Mouse (Mus musculus) myocyte (in vitro differentiated cells): ENCODE results near the gene Zcchc14.

Source experiments
- CEBPB ChIP-seq: IDR thresholded peaks from 2 replicates; pipeline ENCODE4 v1.6.1; 2011; ENCODE audit warnings: mild to moderate bottlenecking, moderate library complexity; ENCODE audit not compliant: poor library complexity, insufficient read depth, severe bottlenecking
- E2F4 ChIP-seq: IDR thresholded peaks from one replicate; pipeline ENCODE4 v1.6.1; 2011; ENCODE audit warnings: mild to moderate bottlenecking, control low read depth, moderate library complexity; ENCODE audit not compliant: insufficient read depth
- MAX ChIP-seq: IDR thresholded peaks from one replicate; pipeline ENCODE4 v1.6.1; 2011; ENCODE audit warnings: low read depth, mild to moderate bottlenecking, control low read depth
- MYOD1 ChIP-seq, 3 experiments: IDR thresholded peaks; one replicate each; pipeline ENCODE4 v1.6.1; 2011; ENCODE audit warnings: control low read depth in 2 of 3, low read depth in 2 of 3, mild to moderate bottlenecking in 2 of 3, moderate library complexity in 1 of 3; ENCODE audit not compliant: insufficient read length in 2 of 3, control insufficient read depth in 1 of 3
- MYOG ChIP-seq, 3 experiments: IDR thresholded peaks; one replicate each; pipeline ENCODE4 v1.6.1; 2011; ENCODE audit warnings: control low read depth in 2 of 3, low read depth in 2 of 3, mild to moderate bottlenecking in 2 of 3; ENCODE audit not compliant: insufficient read length in 2 of 3, control insufficient read depth in 1 of 3, insufficient read depth in 1 of 3
- POLR2A ChIP-seq: IDR thresholded peaks from one replicate; pipeline ENCODE4 v1.6.1; 2011; ENCODE audit warnings: low read depth, mild to moderate bottlenecking, control low read depth, moderate library complexity; ENCODE audit not compliant: insufficient read length
- POLR2AphosphoS2 ChIP-seq: IDR thresholded peaks from one replicate; pipeline ENCODE4 v1.6.1; 2011; ENCODE audit warnings: low read depth, control low read depth; ENCODE audit not compliant: insufficient read length
- REST ChIP-seq: IDR thresholded peaks from one replicate; pipeline ENCODE4 v1.6.1; 2011; ENCODE audit warnings: mild to moderate bottlenecking, control low read depth, moderate library complexity; ENCODE audit not compliant: insufficient read depth, insufficient read length
- TCF12 ChIP-seq: IDR thresholded peaks from one replicate; pipeline ENCODE4 v1.6.1; 2011; ENCODE audit warnings: mild to moderate bottlenecking, control low read depth; ENCODE audit not compliant: poor library complexity, insufficient read depth, severe bottlenecking
- USF1 ChIP-seq: IDR thresholded peaks from one replicate; pipeline ENCODE4 v1.6.1; 2011; ENCODE audit warnings: low read depth, mild to moderate bottlenecking, control low read depth, moderate library complexity

DNA sequence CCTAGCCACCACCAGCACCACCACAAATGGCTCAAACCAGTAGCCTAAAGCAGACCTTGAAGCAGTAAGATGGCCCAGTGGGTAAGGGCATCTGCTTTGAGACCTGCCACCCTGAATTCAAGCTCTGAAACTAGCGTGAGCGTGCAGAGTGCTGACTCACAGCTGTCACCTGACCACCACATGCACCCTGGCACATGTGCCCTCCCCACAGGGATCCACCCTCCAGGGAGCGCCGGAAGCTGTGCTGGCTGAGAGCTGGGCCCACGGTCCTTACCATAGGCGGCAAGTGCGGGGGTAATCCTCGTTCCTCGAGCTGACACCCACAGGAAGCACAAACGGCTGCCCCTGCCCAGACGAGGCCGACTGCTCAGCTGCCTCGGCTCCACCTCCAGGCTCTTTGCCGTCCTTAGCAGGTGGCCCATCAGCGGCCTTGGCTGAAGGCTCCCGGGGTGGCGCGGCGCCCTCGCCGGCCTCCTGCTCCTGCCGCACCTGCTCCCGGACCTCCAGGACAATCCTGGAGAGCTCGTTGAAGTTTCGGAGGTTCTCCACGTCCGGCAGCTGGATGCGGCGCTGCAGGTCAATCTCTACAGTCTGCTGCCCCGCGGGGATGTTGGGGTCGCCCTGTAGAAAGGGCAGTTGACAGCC lies 98.7 kb downstream of the Zcchc14 start:
- TF ChIP-seq POLR2A: no peak
- TF ChIP-seq TCF12: no peak
- peak in 2 of 3 experiments; percentile 4 to 66 for TF ChIP-seq MYOG (IDR thresholded peaks at IDR 0.05; ENCODE audit: control insufficient read depth in 1 of 3, insufficient read depth in 1 of 3, insufficient read length in 2 of 3, low read depth in 2 of 3)
- no peak for TF ChIP-seq CEBPB
- no peak for TF ChIP-seq USF1
- TF ChIP-seq REST: no peak
- TF ChIP-seq MAX: no peak
- no peak for TF ChIP-seq E2F4
- no peak for TF ChIP-seq POLR2AphosphoS2
- TF ChIP-seq MYOD1 (IDR thresholded peaks at IDR 0.05; ENCODE audit: control insufficient read depth in 1 of 3, insufficient read length in 2 of 3, low read depth in 2 of 3): peak in 2 of 3 experiments; percentile 7 to 59
